Mouse (Mus musculus): ENCODE measurements around the gene Slc22a12. TPM values are rescaled to one million over a fixed set of nuclear protein-coding genes. Genes with fewer than 3 reads are reported as not detected.
A peak's percentile ranks its signal among the peaks of the same experiment; 100 is the strongest.

The Slc22a12 gene
- total RNA-seq (2022) = under 1 TPM in 1 of 4 experiments, not detected in 3; 0.31 TPM

DNA sequence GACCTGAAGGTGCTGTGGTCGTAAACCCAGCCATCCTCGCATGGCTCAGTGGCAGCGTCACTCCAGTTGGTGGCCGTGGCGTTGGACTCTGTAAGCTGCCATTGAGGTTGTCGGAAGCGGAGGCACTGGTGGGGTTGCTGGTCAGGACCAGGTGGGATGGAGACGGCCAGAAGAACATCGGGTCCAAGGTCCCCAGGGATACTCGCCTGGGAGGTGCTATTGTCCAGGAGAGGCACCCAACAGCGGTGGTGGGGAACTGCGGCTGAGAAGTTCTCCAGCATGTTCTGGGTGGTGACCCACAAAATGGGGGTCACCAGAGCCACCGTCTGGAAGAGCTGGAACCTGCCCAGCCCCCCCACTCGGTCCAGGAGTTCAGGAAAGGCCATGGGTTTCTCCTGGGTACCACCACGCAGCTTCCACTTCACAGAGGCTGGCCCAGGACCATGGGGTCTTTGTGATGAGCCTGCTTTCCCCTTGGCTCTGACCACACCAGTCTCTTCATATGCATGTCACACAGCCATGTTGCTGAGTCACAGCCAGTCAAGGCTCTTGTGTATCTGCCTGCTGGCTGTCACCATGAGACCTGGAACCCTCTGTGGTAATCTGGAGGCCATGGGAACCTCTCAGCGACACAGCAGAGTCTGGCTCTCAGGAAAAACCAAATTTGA is at the start of gene Slc22a12:
TSS of gene Slc22a12 (minus strand) at position 666 of the 668 bp plus-strand sequence.
- no peak for DNase-seq

DNA sequence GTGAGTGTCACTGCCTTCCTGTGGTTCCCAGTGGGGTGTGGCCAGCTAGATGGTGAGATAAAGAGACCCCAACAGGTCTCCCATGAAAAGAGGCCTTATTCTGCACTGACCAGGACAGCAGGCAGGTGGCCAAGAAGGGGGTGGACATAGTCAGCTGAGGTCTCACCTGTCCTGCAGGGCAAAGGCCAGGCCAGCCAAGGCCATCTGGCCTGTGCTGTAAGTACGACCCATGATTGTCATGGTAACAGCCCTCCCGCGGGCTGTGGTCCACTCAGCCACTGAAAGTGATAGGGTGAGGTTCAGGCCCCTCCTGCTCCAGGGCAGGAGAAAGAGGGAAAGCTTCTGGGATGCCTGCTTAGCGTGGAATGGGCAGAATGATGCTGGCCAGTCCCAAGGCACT is 29.2 kb upstream of the Slc22a12 start:
- DNase-seq = no peak

DNA sequence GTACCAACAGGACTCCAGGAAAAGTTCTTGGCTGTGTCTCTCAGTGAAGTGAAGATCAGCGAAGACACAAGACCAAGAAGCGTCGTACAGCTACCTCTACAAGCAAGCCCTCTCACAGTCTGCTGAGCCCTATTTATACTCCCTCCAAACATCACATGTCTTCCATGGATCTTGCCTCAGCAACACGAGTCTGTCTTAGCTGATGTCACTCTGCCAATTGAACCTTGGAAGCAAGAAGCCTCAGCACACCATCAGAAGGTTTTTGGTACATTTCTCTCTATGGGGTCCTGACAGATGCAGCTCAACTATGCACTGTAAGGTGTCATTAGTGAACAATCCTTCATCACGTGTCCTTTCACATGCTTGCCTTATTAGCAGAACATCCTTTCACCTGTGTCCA is 28.6 kb upstream of the Slc22a12 start:
- DNase-seq = no peak

DNA sequence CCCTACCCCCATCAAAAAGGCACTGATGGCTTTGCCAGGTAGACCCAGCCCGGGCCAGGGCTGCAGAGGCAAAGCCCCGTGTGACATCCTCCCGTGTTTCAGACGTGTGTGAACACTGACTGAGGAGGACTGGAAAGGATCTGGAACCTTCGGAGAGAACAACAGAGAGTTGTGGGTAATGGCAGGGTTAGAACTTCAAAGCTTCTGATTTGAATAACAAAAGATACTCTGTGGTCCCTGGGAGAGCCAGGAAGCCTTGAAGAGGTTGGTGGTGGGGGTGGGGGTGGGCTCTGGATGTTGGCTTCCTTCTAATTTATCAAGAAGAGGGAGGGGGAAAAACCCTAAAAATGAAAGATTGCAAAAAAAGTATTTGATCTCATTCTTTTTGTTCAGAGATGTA is 26.7 kb upstream of the Slc22a12 start:
- no peak for DNase-seq

DNA sequence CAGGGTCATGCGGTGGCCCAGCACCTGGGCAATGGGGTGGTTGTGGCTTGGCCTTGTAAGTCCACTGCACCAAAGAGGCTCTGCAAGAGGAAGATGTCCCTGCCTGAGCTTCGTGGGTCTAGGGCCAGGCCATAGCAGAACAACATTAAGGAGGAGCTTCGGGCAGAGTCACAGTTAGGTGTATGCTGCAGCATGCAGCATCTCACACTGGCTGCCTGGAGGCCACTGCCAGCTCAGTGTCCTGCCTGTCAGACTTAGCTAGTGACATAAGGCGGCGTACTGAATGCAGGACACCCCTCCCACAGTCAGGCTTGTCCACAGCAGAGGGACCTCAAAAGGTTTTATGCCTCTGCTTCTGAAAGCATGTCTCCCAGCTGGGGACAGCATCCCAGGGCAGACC is 26.2 kb upstream of the Slc22a12 start:
- no peak for DNase-seq

DNA sequence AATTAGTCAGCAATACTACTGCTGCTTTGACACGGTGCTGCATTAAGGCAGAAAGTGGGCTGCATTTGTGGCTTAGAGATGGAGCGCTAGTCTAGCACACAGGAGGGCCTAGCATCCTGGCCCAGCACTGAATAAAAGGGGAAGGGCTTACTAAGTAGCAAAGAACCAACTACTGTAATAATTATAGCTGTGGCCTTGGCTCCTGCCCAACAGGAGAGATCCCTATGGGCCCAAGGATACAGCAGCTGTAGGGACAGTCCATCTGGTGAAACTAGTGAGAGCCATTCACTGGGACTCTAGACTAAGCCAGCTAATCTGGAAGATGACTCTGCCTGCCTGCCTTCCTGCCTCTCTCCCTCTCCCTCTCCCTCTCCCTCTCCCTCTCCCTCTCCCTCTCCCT is 23.6 kb upstream of the Slc22a12 start:
- no peak for DNase-seq

DNA sequence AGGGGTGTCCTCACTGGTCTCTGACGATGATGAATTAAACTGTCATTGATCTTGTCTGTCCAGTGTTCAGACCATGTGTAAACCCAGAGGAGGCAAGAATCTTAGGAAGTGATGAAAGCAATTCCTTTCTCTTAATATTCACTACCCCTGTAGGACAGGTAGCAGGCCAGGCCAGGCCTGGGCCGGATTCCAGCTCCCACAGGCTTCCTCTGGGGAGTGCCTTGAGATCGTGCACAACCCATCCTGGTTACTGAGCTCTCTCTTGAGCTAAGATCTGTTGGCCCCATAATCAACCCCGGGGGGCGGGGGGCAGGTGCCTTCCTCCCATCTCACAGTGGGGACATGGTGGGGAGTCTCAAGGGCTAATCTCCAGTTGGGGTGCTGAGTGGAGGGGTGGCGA is 22.3 kb upstream of the Slc22a12 start:
- DNase-seq = no peak

DNA sequence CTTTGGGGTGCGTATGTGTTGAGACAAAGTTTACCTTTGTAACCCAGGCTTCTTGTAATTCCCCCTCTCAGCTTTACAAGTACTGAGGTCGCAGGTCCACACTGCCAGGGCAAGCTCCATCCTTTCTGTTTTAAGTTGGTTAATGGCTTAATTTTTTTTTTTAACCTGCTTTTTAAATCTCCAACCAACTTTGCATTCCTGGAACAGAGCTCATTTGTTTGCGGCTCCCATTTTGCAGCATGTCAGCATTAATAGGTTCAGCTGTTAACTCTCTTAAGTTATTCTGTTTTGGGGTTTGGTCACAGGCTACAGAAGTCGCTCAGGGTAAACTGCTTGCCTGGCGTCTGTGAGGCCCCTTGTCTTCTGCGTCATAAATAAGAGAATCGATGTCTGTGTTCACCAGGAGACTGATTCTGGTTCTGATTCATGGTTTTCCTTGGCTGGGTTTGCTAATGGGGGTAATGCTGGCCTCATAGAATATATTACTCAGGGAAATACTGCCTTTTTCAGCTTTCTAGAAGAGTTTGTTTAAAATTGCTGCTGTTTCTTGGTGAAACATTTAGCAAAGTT is 17.5 kb upstream of the Slc22a12 start:
- DNase-seq = no peak

DNA sequence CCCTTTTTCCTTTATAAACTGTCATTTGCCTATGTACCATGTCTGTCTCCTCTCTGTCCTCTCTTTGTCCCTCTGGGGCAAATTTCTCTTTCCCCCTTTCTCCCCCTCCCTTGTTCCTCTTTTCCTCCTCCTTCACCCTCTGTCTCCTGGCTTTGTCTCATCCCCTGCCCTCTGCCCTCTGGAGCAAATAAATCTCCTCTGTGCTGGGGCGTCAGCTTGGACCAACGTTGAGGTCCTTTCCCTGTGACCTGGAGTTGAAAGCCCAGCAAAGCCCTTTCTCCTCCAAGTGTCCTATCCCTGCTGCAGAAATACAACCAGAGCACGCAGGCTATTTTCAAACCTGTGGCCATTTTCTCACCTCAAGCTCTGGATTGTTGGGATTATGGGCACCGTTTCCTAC is 16.7 kb upstream of the Slc22a12 start:
- DNase-seq = no peak

DNA sequence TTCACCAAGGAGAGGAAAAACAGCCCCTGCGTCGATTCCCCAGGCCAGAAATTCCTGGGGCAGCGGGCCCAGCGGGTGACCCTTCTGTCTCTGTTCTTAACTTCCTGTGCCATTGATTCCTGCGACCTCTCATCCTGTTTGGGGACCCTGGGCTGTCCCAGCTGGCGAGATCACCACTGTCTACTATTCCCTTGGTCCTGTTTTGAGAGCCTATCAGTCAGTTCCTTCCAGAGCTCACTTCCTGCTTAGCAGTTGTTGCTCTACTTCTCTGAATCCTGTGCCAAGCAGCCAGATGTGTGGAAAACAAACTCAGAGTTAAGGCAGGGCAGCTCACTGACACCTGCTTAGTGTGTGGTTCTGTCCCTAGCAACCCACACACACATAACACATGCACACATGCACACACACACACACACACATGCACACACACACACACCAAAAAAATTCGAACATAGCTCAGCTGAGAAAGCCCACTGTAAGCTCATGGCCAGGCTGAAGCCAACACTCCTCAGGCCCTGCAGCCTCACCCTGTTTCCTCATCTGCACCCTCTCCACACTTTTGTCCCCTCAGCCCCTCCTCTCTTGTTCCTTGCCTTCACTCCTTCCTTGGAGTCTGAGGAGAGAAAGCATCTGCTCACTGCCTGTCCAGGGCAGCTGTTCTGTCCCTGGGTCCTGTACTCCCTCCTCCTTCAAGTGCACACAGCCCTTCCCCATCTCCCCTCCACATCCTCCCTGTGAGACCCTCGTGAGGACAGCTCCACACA is 11.2 kb upstream of the Slc22a12 start:
- DNase-seq = no peak

DNA sequence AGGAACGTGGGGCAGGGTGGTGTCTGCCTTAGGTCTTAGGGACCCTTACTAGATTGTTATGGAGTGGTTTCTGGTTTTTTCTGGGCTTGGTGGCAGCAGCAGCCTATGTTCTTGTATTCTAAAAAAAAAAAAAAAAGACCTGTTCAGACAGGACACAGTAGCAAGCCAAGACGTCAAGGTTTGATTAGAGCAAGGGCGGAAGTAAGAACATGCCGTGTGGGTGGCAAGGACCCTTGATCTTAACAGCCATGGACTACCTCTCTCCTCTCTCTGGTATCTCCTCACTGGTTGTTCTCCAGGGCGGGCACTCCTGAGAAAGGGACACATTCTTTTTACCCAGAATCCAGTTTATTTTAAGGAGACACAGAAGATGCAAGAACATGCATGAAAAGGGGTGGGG is 10.3 kb upstream of the Slc22a12 start:
- DNase-seq = no peak

DNA sequence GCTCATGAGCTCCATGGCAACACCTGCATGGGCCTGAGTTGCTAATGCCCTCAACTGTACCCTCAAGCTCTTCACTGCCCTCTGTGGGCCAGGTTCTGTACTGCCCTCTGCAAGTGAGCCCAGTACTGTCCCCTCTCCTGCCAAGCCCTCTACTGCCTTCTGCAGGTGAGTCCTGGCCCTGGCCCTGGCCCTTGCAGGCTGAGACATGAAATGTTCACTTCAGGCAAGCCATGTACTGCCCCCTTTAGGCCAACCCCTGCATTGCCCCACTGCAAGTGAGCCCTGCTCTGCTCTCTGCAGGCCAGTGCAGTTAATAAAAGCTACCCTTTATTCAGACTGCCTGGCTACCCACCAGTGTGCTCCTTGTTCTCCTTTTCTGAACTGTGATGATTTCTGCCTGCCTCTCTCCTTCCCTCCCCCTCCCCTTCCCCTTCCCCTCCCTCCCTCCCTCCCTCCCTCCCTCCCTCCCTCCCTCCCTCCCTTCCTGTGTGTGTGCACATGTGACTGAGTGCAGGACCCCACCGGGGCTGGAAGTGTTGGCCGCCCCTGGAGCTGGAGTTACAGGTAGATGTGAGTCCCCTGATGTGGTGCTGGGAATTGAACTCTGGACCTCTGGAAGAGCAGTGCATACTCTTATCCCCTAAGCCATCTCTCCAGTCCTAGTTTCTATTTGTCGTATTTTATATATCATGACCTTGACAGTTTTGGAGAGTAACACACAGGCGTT is 9.6 kb upstream of the Slc22a12 start:
- DNase-seq = peak; percentile 58

DNA sequence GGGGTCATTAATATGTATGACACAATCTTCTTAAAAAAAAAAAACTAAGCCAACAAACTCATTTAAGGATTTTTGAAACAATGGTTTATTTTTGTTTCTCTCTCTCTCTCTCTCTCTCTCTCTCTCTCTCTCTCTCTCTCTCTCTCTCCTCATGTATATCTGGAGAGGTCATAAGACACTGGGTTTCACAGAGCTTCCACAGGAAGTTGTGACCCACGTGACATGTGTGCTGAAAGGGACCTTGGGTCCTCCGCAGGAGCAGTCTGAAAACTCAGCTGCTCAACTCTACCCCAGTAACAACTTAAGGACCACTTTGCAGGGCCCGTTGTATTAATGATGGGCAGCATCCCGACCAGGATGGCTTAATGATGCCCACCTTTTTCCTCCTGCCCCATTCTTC is 8.4 kb upstream of the Slc22a12 start:
- DNase-seq = no peak

DNA sequence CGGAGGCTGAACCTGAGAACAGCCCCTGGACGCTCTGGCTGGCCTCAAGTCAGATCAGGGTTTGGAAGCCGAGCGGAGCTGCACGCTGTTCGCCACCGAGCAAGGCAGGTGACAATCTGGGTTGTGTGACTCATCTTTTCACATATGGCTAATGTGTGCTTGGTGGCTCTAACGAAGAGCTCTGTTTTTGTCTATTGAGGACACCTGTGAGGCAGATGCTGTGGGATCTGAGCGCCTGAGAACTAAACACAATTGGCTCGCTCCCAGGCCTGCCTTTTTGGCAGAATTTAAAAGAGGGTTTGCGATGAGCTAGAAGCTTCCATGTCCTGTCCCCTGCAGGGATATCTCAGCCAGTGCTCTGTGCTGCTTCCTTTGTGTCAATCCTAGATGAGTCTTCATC is 6.7 kb upstream of the Slc22a12 start:
- no peak for DNase-seq

DNA sequence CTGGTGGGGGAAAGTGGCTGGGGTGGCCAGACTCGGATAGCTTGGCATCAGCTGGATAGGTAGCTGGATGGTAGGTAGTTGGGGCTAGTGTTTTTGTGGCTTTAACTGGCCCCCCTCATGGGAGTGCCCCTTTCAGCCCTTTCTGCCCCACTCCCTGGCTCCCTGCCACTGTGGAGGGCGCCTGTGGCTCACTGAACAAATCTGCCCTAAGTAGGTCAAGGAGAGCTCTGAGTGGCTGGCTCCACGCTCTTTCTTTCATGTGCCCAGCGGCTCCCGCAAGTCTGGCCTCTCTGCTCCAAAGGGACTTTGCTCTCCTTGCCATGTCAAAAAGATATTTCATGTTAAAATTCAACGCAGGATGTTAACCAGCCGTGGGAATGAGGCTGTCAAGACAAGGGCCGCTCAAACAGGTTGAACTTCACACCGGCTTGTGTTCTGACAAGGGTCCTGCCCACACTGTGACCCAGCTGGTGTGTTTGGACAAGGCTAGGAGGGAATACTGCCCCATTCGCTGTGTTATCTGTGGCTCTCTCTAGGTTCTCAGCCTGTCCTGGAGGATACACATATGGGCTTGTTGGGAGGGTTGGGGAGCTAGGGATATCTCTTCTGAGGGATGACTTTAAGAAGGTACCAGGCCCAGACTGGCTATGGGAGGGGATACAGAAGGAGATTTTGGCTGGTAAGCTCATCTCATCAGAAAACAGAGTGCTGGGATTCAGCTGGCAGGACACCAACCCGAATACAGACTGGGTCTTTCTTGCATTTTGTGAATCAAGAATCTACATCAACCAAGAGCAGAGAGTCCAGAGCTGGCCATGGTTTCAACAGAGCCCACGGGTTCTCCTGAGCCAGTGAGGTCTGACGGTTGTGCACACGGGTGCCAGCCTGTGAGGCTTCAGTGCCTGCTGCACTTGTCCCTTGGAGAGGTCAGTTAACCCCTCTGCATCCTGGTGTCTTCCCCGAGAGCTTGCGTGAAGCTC is 5.9 kb upstream of the Slc22a12 start:
- peak; percentile 76 for DNase-seq

DNA sequence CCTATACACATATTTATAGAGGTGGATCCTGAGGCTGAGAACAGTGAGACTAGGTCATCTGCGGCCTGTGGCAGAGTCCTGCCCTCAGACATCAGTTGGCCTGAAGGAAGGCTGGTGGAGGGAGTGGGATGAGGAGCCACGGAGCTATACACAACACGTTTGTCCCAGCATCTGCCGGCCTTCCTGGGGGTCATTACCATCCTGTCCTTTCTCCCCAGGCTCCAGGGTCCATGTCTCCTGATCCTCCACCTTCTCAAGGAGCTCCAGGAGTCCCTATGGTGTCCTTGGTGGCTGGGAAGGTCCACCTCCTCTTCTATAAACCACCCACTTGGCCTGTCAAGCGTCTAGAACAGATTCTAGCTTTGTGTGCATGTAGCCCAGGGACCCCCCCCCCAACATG is 5.0 kb upstream of the Slc22a12 start:
- DNase-seq = no peak

DNA sequence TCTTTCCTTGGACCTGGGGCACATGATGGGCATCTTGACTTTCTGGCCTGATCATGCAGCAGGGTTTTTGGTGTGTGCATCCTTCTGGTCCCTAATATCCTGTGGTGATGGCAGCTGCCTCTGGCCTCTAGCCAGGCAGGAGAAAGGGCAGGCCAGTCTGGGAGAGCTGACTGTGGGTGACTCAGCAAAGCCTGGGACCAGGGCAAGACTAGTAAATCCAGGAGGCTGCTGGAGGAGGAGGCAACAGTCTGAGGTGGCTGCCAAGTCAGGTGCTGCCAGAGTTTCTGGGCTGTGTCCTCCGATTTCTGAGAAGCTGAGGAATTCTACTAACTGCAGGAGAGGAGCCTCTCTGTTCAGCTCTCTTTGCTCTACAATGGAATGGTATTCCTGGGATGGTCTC is 3.3 kb upstream of the Slc22a12 start:
- DNase-seq = peak; percentile 73

DNA sequence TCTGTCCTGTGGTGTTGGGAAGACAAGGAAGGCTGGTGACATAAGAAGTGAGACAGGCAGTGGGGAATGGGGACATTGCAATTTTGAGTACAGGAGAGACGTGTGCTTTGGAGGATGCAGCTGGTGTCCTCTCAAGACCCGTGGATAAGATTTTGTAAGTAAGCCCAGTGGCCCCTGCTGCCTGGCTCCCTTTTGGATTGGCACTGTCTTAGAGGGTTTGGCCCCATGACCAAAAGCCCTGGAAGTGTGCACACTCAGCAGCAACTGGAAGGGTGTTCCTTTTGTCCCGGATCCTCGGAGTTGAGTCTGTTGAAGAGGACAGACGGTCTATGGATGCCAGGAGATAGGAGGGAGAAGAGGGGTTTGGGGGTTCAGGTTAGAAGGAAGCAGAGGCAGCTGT is 2.6 kb upstream of the Slc22a12 start:
- DNase-seq = no peak

DNA sequence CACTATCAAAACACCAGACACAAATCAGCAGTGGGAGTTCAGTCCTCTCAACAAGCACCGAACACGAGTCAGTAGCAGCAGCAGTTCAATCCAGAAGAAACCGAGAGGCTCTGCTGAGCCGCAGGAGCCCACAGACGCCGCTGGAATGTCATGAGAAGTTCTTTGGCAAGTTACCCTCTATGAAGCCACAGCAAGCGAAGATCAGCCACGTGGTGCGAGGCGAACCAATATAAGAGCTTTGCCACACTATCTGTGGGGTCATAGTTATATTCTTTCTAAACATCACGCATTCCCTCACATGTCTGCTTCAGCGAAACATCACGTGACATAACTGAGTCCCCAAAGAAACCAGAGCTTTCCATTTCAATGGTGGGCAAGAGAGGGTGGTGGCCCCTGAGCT is 1.9 kb upstream of the Slc22a12 start:
- DNase-seq = no peak

DNA sequence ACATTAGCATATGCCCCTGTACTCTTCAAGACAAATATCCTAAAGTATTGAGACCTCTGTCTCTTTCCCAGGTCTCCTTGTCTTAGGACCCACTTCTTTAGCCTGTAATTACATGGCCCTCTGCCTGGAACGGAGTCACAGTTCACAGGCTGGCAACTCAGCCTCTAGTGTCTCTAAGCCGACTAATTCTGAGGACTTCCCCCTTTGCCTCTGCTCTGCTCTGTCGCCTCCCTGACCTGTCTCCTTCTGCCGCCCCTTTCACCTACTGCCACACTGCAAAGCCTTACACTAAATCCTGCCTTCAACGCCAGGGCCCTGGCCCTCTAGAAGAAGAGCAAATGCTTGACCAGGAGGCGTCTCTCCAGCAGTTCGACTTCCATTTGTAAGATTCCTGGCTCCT is 686 bp upstream of the Slc22a12 start:
- DNase-seq = no peak

DNA sequence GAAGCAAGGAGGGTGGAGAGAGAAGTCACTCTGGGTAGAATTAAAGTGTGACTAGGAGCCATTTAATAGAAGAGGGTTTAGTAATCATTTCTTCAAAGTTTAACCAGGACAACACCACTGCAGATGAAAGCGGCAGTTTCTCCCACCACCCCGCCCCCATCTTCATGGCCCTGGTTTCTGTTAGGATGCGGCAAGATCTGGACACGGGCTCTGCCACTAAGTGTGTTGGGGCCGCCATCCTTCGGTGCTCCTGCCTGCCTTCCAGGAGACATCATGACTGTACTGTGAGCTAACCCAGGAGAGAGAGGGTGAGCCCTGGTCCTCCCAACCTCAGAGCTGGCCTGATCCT is 177 bp upstream of the Slc22a12 start:
- no peak for DNase-seq

DNA sequence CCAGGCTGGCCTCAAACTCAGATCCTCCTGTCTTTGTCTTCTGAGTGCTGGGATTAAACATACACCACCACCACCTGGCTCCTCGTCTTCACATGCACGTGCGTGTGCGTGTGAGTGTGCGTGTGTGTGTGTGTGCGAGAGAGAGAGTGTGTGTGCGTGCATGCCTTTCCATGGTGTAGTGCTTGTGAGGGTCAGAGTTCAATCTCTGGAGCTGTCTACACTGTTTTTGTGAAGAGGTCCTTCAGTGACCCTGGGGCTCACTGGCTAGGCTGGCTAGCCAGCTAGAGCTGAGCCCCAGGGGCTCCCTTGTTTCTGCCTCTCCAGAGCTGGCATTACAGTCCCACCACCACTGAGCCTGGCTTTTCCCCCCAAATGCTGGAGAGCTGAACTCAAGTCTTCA is 1.3 kb downstream of the Slc22a12 start:
- no peak for DNase-seq

All from adrenal gland, adult 8-10 months (tissue).